Mouse (Mus musculus) small intestine, adult 2 months (tissue): ENCODE measurements at regions not wholly inside any gene's neighbourhood (a gene's known extent, or its start where the extent isn't known, plus 50 kb on each side); places are given as distances from the start of the nearest gene placed in this dataset.

ENCODE experiments used
- H3K27ac ChIP-seq: fragments of 200-500 bp; 2 replicates; pipeline ENCODE4 v1.5.1; 2012; ENCODE audit warnings: low read depth, low read length, control low read depth, inconsistent platforms; ENCODE audit not compliant: insufficient read depth
- H3K27me3 ChIP-seq: fragments of 200-500 bp; 2 replicates; pipeline ENCODE4 v1.6.1; 2012; ENCODE audit warnings: mild to moderate bottlenecking, moderate library complexity, low read length, inconsistent platforms; ENCODE audit not compliant: control insufficient read depth, insufficient read depth
- H3K36me3 ChIP-seq: fragments of 200-500 bp; 2 replicates; pipeline ENCODE4 v1.6.1; 2012; ENCODE audit warnings: mild to moderate bottlenecking, low read length, control low read depth, inconsistent platforms; ENCODE audit not compliant: control insufficient read depth, insufficient read depth
- H3K4me1 ChIP-seq: fragments of 200-500 bp; 2 replicates; pipeline ENCODE4 v1.6.1; 2012; ENCODE audit warnings: low read length, inconsistent platforms, mixed read lengths; ENCODE audit not compliant: control insufficient read depth, insufficient read depth, insufficient read length
- H3K4me3 ChIP-seq: fragments of 200-500 bp; 2 replicates; pipeline ENCODE4 v1.5.1; 2012; ENCODE audit warnings: low read depth, mild to moderate bottlenecking, control low read depth, inconsistent platforms, low read length, moderate library complexity
- CTCF ChIP-seq: fragments of 200-500 bp; IDR thresholded peaks from 2 replicates; pipeline ENCODE4 v1.5.1; 2012; ENCODE audit warnings: low read depth, mild to moderate bottlenecking, control low read depth, inconsistent platforms, low read length, moderate library complexity, mixed read lengths; ENCODE audit not compliant: insufficient replicate concordance, insufficient read length; ENCODE audit errors: extremely low read depth
- POLR2A ChIP-seq: fragments of 200-500 bp; IDR thresholded peaks from 2 replicates; pipeline ENCODE4 v1.6.1; 2012; ENCODE audit warnings: low read depth, mild to moderate bottlenecking, control low read depth, inconsistent platforms, low read length, moderate library complexity
- WGBS: fragments of 180-500 bp; shearing (Covaris S2); methylation state at CpG from one replicate; pipeline ENCODE4 v1.1.7; 2018; 5-methylcytosine and 5-hydroxymethylcytosine counted together

DNA sequence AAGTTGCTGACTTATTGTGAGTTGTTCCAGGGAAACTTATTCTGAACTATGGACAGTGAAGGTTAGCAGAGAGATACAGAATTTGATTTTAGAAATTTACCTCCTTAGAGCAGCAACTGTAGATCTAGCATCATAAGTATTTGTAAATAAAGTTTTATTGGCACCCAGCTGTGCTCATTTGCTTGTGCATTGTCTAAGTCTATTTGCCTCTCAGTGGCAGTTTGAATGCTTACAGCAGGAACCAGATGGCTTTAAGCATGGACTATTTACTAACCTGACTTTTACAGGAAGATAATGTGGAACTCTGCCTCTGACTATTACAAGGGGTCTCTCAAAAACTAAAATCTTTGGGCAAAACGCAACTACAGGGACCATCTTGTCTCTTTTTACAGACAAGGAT is 207.2 kb downstream of the Enc1 start:
- 96% methylated on average over 1 of the region's 1 CpGs for WGBS
- TF ChIP-seq POLR2A (no peak), CTCF (no peak)
- H3K4me3 ChIP-seq, result no peak overlapping the region

DNA sequence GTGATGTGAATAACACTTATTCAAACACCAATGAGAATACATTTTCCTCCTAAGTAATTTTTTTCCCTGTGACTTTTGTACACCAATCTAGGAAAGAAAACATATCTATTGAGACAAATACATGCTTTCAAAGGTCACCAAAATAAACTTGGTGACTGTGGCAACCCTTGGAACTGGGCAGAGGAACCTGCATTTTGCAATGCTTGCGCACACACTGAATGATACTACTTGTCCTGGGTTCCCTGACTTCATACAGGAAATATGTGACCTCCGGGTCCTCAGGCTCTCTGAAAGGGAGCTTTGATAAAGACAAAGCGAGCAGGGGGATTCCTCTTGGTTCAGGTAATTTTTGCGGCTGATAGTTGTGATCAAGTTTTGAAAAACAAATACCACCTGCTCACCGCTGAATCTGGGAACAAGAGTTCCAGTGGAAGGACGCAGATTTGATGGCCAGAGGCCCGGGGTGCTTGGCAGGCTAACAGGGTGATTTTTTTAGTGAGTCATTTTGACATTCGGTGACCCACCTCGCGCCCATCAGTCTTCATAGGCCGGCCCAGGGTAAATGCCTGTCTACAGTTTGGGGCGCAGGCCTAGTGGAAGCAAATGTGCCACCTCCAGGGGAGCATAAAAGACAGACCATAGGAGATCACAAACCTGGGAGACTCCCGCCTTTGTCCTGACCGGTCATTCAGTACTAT is 203.0 kb downstream of the Enc1 start:
- Histone ChIP-seq H3K27ac (no peak overlapping the region), H3K4me1 (peaks cover 2% of the 10 kb centered on the region; the same call in 1 of the 2 replicates), H3K36me3 (no peaks in the 10 kb centered on the region), H3K4me3 (no peak overlapping the region), H3K27me3 (no peaks in the 10 kb centered on the region)
- WGBS, result 65% methylated on average over 14 of the region's 14 CpGs
- TF ChIP-seq POLR2A, result no peak
- no peak for TF ChIP-seq CTCF

More for the DNA sequence above, 207.2 kb downstream of the Enc1 start:
- Histone ChIP-seq H3K27me3 (no peaks in the 10 kb centered on the region), H3K36me3 (no peaks in the 10 kb centered on the region), H3K27ac (no peak overlapping the region), H3K4me1 (peaks cover 15% of the 10 kb centered on the region)

DNA sequence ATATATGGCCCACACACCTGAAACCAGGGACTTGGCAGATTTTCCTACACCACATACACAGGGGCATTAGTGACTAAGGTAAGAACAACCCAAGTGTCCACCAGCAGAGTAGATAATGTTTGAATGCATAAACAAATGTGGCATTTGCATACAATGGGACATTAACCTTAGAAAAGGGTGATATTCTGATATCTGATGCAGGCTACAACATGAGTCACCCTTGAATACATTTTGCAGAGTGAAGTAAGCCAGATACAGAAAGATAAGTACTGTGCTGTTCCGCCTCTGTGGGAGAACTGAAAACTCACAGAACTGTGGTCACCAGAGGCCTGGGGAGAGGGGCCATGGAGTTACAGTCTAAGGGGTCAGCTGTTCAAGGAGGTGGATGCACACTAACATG is 201.9 kb downstream of the Enc1 start:
- no peaks in the 10 kb centered on the region for H3K27me3 ChIP-seq
- no peaks in the 10 kb centered on the region for H3K36me3 ChIP-seq
- no peak overlapping the region for H3K27ac ChIP-seq
- peaks cover 2% of the 10 kb centered on the region; the same call in 1 of the 2 replicates for H3K4me1 ChIP-seq
- WGBS, result 55% methylated on average over 1 of the region's 1 CpGs
- TF ChIP-seq POLR2A, result no peak
- no peak for TF ChIP-seq CTCF
- no peak overlapping the region for H3K4me3 ChIP-seq

DNA sequence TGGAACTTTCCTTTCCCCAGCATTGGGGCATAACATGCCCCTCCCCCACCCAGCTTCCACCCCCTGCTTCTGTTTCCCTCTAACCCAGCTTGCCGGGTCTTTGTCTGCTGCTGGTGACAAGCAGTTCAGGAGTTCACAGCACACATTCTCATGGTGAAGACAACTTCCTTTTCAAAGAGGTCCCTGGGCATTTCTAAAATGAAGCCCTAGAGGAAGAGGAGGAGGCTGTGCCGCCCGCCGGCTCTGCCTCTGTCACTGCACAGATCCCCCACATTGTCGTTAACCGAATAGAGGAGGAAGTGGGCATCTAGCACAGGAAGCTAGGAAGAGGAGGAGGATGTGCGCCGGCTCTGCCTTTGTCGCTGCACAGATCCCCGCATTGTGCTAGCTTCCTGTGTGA is 201.4 kb downstream of the Enc1 start:
- H3K27ac ChIP-seq, result no peak overlapping the region
- H3K4me3 ChIP-seq, result no peak overlapping the region
- TF ChIP-seq POLR2A (no peak), CTCF (no peak)
- 72% methylated on average over 10 of the region's 10 CpGs for WGBS
- no peaks in the 10 kb centered on the region for H3K27me3 ChIP-seq
- H3K36me3 ChIP-seq, result no peaks in the 10 kb centered on the region
- peaks cover 2% of the 10 kb centered on the region; the same call in 1 of the 2 replicates for H3K4me1 ChIP-seq

DNA sequence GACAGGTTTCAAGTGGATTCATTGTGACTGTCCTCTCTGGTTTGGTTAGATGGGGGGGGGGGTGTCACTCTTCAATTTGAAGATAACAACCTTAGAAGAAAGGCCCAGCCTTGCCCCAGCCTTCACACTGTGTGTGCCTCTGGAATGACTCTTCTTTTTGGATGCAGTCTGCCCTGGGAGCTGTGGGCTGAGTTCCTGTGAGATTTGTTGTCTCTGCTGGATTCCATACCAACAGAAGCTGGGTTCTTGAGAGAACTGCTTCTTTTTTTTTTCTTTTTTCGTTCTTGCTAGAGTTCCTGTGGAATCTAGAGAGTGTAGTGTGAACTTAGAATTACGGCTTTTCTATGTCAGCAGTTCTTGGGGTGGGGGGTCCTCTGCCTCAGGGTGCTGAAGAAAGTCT is 200.9 kb downstream of the Enc1 start:
- Histone ChIP-seq H3K4me3 (no peak overlapping the region), H3K4me1 (peaks cover 2% of the 10 kb centered on the region; the same call in 1 of the 2 replicates), H3K27ac (no peak overlapping the region), H3K27me3 (no peaks in the 10 kb centered on the region), H3K36me3 (no peaks in the 10 kb centered on the region)
- TF ChIP-seq CTCF, result no peak
- WGBS, result 86% methylated on average over 2 of the region's 2 CpGs

DNA sequence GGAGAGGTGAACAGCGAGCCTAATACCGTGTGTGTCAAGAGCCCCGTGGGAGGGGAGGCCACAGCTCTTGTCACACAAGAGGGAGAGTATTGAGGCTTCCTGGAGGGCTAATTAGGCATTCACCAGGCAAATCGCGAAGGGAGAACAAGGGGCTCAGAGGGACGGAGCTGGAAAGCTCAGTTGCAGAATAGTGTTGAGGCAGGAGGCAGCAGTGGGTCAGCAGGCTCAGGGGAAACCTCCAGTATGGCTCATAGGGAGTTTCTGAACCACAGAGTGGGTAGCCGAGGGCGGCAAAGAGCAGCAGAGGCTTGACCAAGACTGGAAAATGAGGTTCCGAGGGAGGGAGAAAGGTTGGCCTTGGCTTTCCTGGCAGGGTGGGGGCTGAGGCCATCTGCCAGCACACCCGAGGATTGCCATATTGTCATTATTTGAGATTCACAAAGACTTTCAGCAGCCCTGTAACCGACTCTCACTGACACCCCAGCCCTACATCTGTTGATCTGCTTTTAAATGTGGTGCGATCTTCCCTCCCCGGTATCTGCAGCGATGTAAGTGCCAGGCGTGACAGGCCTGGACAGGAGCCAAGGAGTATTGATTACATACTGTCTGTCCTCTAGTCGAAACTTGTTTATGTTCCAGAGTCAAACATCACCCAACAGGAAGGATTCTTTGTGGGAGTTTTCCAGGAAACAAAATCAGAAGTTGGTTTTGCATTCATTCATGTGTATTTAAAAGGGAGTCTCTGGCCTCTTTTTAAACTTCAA is 198.5 kb downstream of the Enc1 start:
- H3K4me1 ChIP-seq, result peaks cover 2% of the 10 kb centered on the region; the same call in 1 of the 2 replicates
- TF ChIP-seq CTCF (no peak), POLR2A (no peak)
- H3K27me3 ChIP-seq, result no peaks in the 10 kb centered on the region
- 42% methylated on average over 16 of the region's 16 CpGs for WGBS
- no peak overlapping the region for H3K27ac ChIP-seq
- H3K4me3 ChIP-seq, result no peak overlapping the region
- no peaks in the 10 kb centered on the region for H3K36me3 ChIP-seq

DNA sequence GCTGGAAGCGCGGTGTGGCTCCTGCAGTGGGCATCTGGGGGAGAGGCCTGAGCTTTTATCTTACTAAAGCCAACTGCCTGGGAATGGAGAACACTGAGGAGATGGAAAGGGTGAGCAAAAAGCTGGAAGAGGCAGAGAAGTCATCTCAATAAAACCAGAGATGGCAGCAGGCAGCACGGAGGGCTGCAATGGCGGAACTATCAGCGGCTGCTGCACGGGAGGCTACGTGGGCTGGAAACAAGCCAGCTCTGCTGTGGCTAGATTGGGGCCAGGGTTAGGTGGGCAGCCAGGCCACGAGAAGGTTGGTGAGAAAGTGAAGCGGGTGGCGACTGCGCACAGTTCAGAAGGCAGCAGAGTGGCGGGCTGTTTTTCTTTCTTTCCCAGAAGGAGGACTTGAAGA is 197.8 kb downstream of the Enc1 start:
- no peaks in the 10 kb centered on the region for H3K36me3 ChIP-seq
- WGBS, result 80% methylated on average over 12 of the region's 12 CpGs
- H3K4me1 ChIP-seq, result peaks cover 2% of the 10 kb centered on the region; the same call in 1 of the 2 replicates
- no peak overlapping the region for H3K27ac ChIP-seq
- no peak overlapping the region for H3K4me3 ChIP-seq
- TF ChIP-seq CTCF (no peak), POLR2A (no peak)
- no peaks in the 10 kb centered on the region for H3K27me3 ChIP-seq
